Mouse (Mus musculus) gastrocnemius, adult 8-10 months (tissue): ENCODE results near the gene Cntd1. TPM values are rescaled to one million over a fixed set of nuclear protein-coding genes. Genes with fewer than 3 reads are reported as not detected.
A peak's percentile ranks its signal among the peaks of the same experiment; 100 is the strongest.
"Not testable (repeated sequence)": the region's sequence is repeated elsewhere in the genome, so short reads cannot be mapped to it uniquely, and the experiment has no call there.

Experiments used
- DNase-seq, 2 experiments: peaks; one replicate each; pipeline ENCODE4 v3.0.0; 2022; ENCODE audit warnings: low spot score in 2 of 2
- total RNA-seq, 4 experiments: library from RNA; stranded (reverse); gene quantifications; 2 replicates each; pipeline ENCODE4 v1.2.4; 2022

The Cntd1 gene
- total RNA-seq, 4 experiments from 2014 or later, result 0.29 to 0.53 (median 0.34) TPM; not detected in 1

- no peak for DNase-seq
Observed at GRCm38 (mm10) chr11:101282896-101283295, 4.1 kb downstream of the Cntd1 start.

- DNase-seq, result no peak
Observed at GRCm38 (mm10) chr11:101283805-101284204, 5.0 kb downstream of the Cntd1 start.

GRCm38 (mm10) chr11:101287306-101287705, 8.5 kb downstream of the Cntd1 start:
- no peak for DNase-seq

- DNase-seq, result no peak
Observed at GRCm38 (mm10) chr11:101291231-101291630, 12.4 kb downstream of the Cntd1 start.

GRCm38 (mm10) chr11:101295191-101295590, 16.4 kb downstream of the Cntd1 start:
- no peak for DNase-seq

GRCm38 (mm10) chr11:101300881-101301280, 22.1 kb downstream of the Cntd1 start:
- no peak for DNase-seq

- no peak for DNase-seq
Observed at GRCm38 (mm10) chr11:101301299-101302003, 22.6 kb downstream of the Cntd1 start.

GRCm38 (mm10) chr11:101302004-101302798, 23.4 kb downstream of the Cntd1 start, which contains the start of gene Becn1:
Becn1 (minus strand) TSS chr11:101302286.
- peak; percentile 92 for DNase-seq

GRCm38 (mm10) chr11:101307744-101308143, 28.9 kb downstream of the Cntd1 start:
- no peak for DNase-seq

- no peak for DNase-seq
Observed at GRCm38 (mm10) chr11:101311083-101311482, 32.3 kb downstream of the Cntd1 start.

- DNase-seq, result no peak
Observed at GRCm38 (mm10) chr11:101312150-101312549, 33.3 kb downstream of the Cntd1 start.

- DNase-seq, result no peak
Observed at GRCm38 (mm10) chr11:101314567-101314966, 35.8 kb downstream of the Cntd1 start.

- DNase-seq, result no peak
Observed at GRCm38 (mm10) chr11:101315082-101315650, 36.4 kb downstream of the Cntd1 start.

GRCm38 (mm10) chr11:101315665-101316500, 37.1 kb downstream of the Cntd1 start, which contains the start of gene Psme3:
Psme3 (plus strand) TSS chr11:101316213.
- DNase-seq, result peak; percentile 82 to 83

GRCm38 (mm10) chr11:101316501-101316917, 37.7 kb downstream of the Cntd1 start:
- DNase-seq, result no peak

- DNase-seq, result peak; percentile 30 to 36
Observed at GRCm38 (mm10) chr11:101323609-101324008, 44.8 kb downstream of the Cntd1 start.

GRCm38 (mm10) chr11:101324763-101325162, 46.0 kb downstream of the Cntd1 start, which contains the start of gene Aoc2:
Aoc2 (plus strand) TSS chr11:101325063.
- DNase-seq, result no peak

- not testable (repeated sequence) for DNase-seq
Observed at GRCm38 (mm10) chr11:101325201-101325600, 46.4 kb downstream of the Cntd1 start.

GRCm38 (mm10) chr11:101326147-101326546, 47.3 kb downstream of the Cntd1 start:
- DNase-seq, result no peak

- DNase-seq, result no peak
Observed at GRCm38 (mm10) chr11:101327311-101327710, 48.5 kb downstream of the Cntd1 start.
